Mouse (Mus musculus): ENCODE results near the gene Pard3b.

- TF ChIP-seq POLR2A (IDR thresholded peaks at IDR 0.05; ENCODE audit: borderline replicate concordance, extremely low read depth, low read depth, low read length) = no peak
- TF ChIP-seq CTCF (IDR thresholded peaks at IDR 0.05; ENCODE audit: insufficient read depth, low read length) = no peak
Observed at GRCm38 (mm10) chr1:62635203-62635602, 996.6 kb downstream of the Pard3b start.
